Mouse (Mus musculus): ENCODE data around the gene Chil4.

The Chil4 gene

GRCm38 (mm10) chr3:106167464-106167863 is 51.8 kb downstream of the Chil4 start, which contains the start of gene Chil3:
Chil3 (minus strand) TSS chr3:106167564.
- DNase-seq (ENCODE audit: low spot score), result no peak

- DNase-seq (ENCODE audit: low spot score), result no peak
These were observed 64.9 kb downstream of the Chil4 start for GRCm38 (mm10) chr3:106154413-106154812.

Data from layer of hippocampus, adult 9-10 months (tissue).